Mouse (Mus musculus): ENCODE measurements around the gene Mms19.

GRCm38 (mm10) chr19:41985994-41986393, 5.0 kb upstream of the Mms19 start:
- TF ChIP-seq CTCF (IDR thresholded peaks at IDR 0.05; ENCODE audit: borderline replicate concordance, insufficient read depth, low read depth, low read length) (no peak), POLR2A (IDR thresholded peaks at IDR 0.05; ENCODE audit: borderline replicate concordance, insufficient read depth, low read length) (no peak)

All from cerebellum, adult 2 months (tissue).